Mouse (Mus musculus) liver, postnatal 0 days (tissue): ENCODE measurements around the gene Dlx3.

Source experiments
- CTCF ChIP-seq: sonication (generic); IDR thresholded peaks from 2 replicates; pipeline ENCODE4 v1.5.1; 2016; ENCODE audit warnings: antibody characterized with exemption, low read depth
- EP300 ChIP-seq: IDR thresholded peaks from 2 replicates; pipeline ENCODE4 v1.6.1; 2016; ENCODE audit warnings: antibody characterized with exemption, low read depth, mild to moderate bottlenecking

GRCm38 (mm10) chr11:95122100-95122489 lies 2.2 kb downstream of the Dlx3 start:
- no peak for TF ChIP-seq CTCF
- TF ChIP-seq EP300: no peak
